Mouse (Mus musculus): ENCODE results near the gene Cog7.

GRCm38 (mm10) chr7:121896689-121897088 is 84.8 kb downstream of the Cog7 start:
- no peak for TF ChIP-seq CTCF (IDR thresholded peaks at IDR 0.05; ENCODE audit: insufficient read depth, low read length)
- no peak for TF ChIP-seq POLR2A (IDR thresholded peaks at IDR 0.05; ENCODE audit: borderline replicate concordance, extremely low read depth, low read depth, low read length)
